Mouse (Mus musculus): ENCODE data around the gene Tns1. TPM values are rescaled to one million over a fixed set of nuclear protein-coding genes. Genes with fewer than 3 reads are reported as not detected.
A peak's percentile ranks its signal among the peaks of the same experiment; 100 is the strongest.

The Tns1 gene
- total RNA-seq, 2 experiments from 2014 or later = 389 to 450 TPM

GRCm38 (mm10) chr1:74035912-74036489 is 88.2 kb downstream of the Tns1 start:
- DNase-seq (ENCODE audit: low spot score in 2 of 2) = no peak

- DNase-seq (ENCODE audit: low spot score in 2 of 2) = no peak
Measured at GRCm38 (mm10) chr1:74035487-74035886, 88.8 kb downstream of the Tns1 start.

- no peak for DNase-seq (ENCODE audit: low spot score in 2 of 2)
Measured at GRCm38 (mm10) chr1:74034736-74035135, 89.5 kb downstream of the Tns1 start.

GRCm38 (mm10) chr1:74034211-74034610 is 90.0 kb downstream of the Tns1 start:
- DNase-seq (ENCODE audit: low spot score in 2 of 2) = no peak

GRCm38 (mm10) chr1:74033407-74033806 is 90.8 kb downstream of the Tns1 start:
- DNase-seq (ENCODE audit: low spot score in 2 of 2) = peak in 1 of 2 experiments; percentile 5

- no peak for DNase-seq (ENCODE audit: low spot score in 2 of 2)
Measured at GRCm38 (mm10) chr1:74032966-74033365, 91.3 kb downstream of the Tns1 start.

- no peak for DNase-seq (ENCODE audit: low spot score in 2 of 2)
Measured at GRCm38 (mm10) chr1:74031771-74032609, 92.3 kb downstream of the Tns1 start.

- peak; percentile 59 to 61 for DNase-seq (ENCODE audit: low spot score in 2 of 2)
Measured at GRCm38 (mm10) chr1:74030901-74031360, 93.3 kb downstream of the Tns1 start.

- peak in 1 of 2 experiments; percentile 7 for DNase-seq (ENCODE audit: low spot score in 2 of 2)
Measured at GRCm38 (mm10) chr1:74030285-74030684, 94.0 kb downstream of the Tns1 start.

- peak in 1 of 2 experiments; percentile 5 for DNase-seq (ENCODE audit: low spot score in 2 of 2)
Measured at GRCm38 (mm10) chr1:74029669-74030068, 94.6 kb downstream of the Tns1 start.

- peak in 1 of 2 experiments; percentile 57 for DNase-seq (ENCODE audit: low spot score in 2 of 2)
Measured at GRCm38 (mm10) chr1:74028881-74029266, 95.4 kb downstream of the Tns1 start.

- DNase-seq (ENCODE audit: low spot score in 2 of 2) = no peak
Measured at GRCm38 (mm10) chr1:74028118-74028880, 96.0 kb downstream of the Tns1 start.

GRCm38 (mm10) chr1:74027559-74028091 is 96.6 kb downstream of the Tns1 start:
- peak; percentile 62 to 69 for DNase-seq (ENCODE audit: low spot score in 2 of 2)

GRCm38 (mm10) chr1:74026703-74027195 is 97.5 kb downstream of the Tns1 start:
- no peak for DNase-seq (ENCODE audit: low spot score in 2 of 2)

- peak in 1 of 2 experiments; percentile 41 for DNase-seq (ENCODE audit: low spot score in 2 of 2)
Measured at GRCm38 (mm10) chr1:74025651-74026226, 98.5 kb downstream of the Tns1 start.

GRCm38 (mm10) chr1:74025227-74025626 is 99.0 kb downstream of the Tns1 start:
- peak in 1 of 2 experiments; percentile 25 for DNase-seq (ENCODE audit: low spot score in 2 of 2)

- DNase-seq (ENCODE audit: low spot score in 2 of 2) = peak in 1 of 2 experiments; percentile 31
Measured at GRCm38 (mm10) chr1:74024452-74025190, 99.6 kb downstream of the Tns1 start.

GRCm38 (mm10) chr1:74022998-74023397 is 101.3 kb downstream of the Tns1 start:
- DNase-seq (ENCODE audit: low spot score in 2 of 2) = peak in 1 of 2 experiments; percentile 7

GRCm38 (mm10) chr1:74022536-74022935 is 101.7 kb downstream of the Tns1 start:
- DNase-seq (ENCODE audit: low spot score in 2 of 2) = no peak

GRCm38 (mm10) chr1:74020235-74020634 is 104.0 kb downstream of the Tns1 start:
- DNase-seq (ENCODE audit: low spot score in 2 of 2) = no peak

Measured in adrenal gland, adult 18-20 months (tissue).